Mouse (Mus musculus) liver, postnatal 0 days (tissue): ENCODE results near the gene Cbfa2t3. TPM values are rescaled to one million over a fixed set of nuclear protein-coding genes. Genes with fewer than 3 reads are reported as not detected.
A peak's percentile ranks its signal among the peaks of the same experiment; 100 is the strongest.

ENCODE experiments used
- ATAC-seq: fragments of 200-750 bp; cut with Nextera tagmentation; 2 replicates; pipeline ENCODE4 v1.8.0; 2017; ENCODE audit warnings: mild to moderate bottlenecking, moderate library complexity
- DNase-seq: peaks from one replicate; pipeline ENCODE4 v3.0.0-alpha.2; 2016
- H3K27ac ChIP-seq: fragments of 300-500 bp; sonication (generic); 2 replicates; pipeline ENCODE4 v1.5.1; 2014; ENCODE audit warnings: antibody characterized with exemption, moderate library complexity, mild to moderate bottlenecking, low read depth
- H3K27me3 ChIP-seq: fragments of 300-500 bp; sonication (generic); 2 replicates; pipeline ENCODE4 v1.6.1; 2014; ENCODE audit warnings: low read length, control low read depth, mixed read lengths; ENCODE audit not compliant: insufficient read depth
- H3K36me3 ChIP-seq: fragments of 300-500 bp; sonication (generic); replicated peaks from 2 replicates; pipeline ENCODE4 v1.6.1; 2014; ENCODE audit warnings: mild to moderate bottlenecking, control low read depth, low read length, moderate library complexity, mixed read lengths; ENCODE audit not compliant: insufficient read depth
- H3K4me1 ChIP-seq: fragments of 300-500 bp; sonication (generic); 2 replicates; pipeline ENCODE4 v1.6.1; 2014; ENCODE audit warnings: antibody characterized with exemption, mild to moderate bottlenecking, control low read depth; ENCODE audit not compliant: insufficient read depth
- H3K4me2 ChIP-seq: fragments of 300-500 bp; sonication (generic); 2 replicates; pipeline ENCODE4 v1.6.1; 2014; ENCODE audit warnings: low read depth, mild to moderate bottlenecking, low read length, moderate library complexity, mixed read lengths
- H3K4me3 ChIP-seq: fragments of 300-500 bp; sonication (generic); 2 replicates; pipeline ENCODE4 v1.5.1; 2014; ENCODE audit warnings: low read depth, low read length
- H3K9ac ChIP-seq: fragments of 300-500 bp; sonication (generic); replicated peaks from 2 replicates; pipeline ENCODE4 v1.6.1; 2014; ENCODE audit warnings: mild to moderate bottlenecking, moderate library complexity
- H3K9me3 ChIP-seq: fragments of 300-500 bp; sonication (generic); 2 replicates; pipeline ENCODE4 v1.6.1; 2016; ENCODE audit warnings: mild to moderate bottlenecking, control low read depth, low read length, mixed read lengths
- CTCF ChIP-seq: sonication (generic); IDR thresholded peaks from 2 replicates; pipeline ENCODE4 v1.5.1; 2016; ENCODE audit warnings: antibody characterized with exemption, low read depth
- EP300 ChIP-seq: IDR thresholded peaks from 2 replicates; pipeline ENCODE4 v1.6.1; 2016; ENCODE audit warnings: antibody characterized with exemption, low read depth, mild to moderate bottlenecking
- WGBS: fragments of 180-500 bp; shearing (Covaris S2); extraction: QIAGEN DNeasy Blood & Tissue Kit; methylation state at CpG from one replicate; pipeline ENCODE4 v1.1.7; 2014; ENCODE audit not compliant: insufficient replicate concordance; 5-methylcytosine and 5-hydroxymethylcytosine counted together
- polyA plus RNA-seq: library from polyadenylated mRNA; unstranded; fragments of >200 nt; fragmentation: Nextera tagmentation; extraction: Ambion mirVana; gene quantifications from 2 replicates; pipeline ENCODE4 v1.2.1, GENCODE M21; 2015

The Cbfa2t3 gene
- polyA plus RNA-seq: 2.1 and 2.4 TPM in 2 replicates

DNA sequence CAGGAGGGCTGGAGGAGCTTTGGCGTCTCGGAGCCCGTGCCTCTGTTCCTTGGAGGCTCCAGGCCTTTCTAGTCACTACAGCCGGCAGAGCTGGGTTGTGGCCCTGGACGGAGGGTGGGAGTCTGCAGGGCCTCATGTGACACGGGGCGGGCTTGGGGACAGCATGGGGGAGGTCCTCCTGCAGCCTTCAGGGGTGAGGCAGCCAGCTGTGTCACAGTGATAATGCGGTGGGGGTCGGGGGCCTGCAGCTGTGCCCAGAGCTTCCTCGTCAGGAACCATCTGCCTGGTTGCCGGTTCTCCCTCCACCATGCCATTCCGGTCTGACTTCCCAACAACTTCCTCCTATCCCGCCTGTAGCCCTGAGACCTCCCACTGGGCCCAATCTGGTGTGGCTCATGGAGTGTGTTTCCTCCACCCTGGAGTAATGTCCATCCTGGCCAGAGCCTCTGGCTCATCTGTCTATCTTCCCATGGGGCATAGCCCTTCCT is at the start of gene Cbfa2t3:
Gene Cbfa2t3, minus strand, starts transcription at position 105 of the 488 bp plus-strand sequence.
- peaks cover 81% of the 10 kb centered on the region for H3K4me1 ChIP-seq
- peak within 1 kb of the TSS; percentile 60 for H3K9ac ChIP-seq
- peak within 1 kb of the TSS; percentile 77 for H3K27ac ChIP-seq
- DNase-seq (peak; percentile 75), ATAC-seq (peak; percentile 25)
- no peaks in the 10 kb centered on the region for H3K9me3 ChIP-seq
- H3K27me3 ChIP-seq: 0 out of 2 replicates have a peak, but pooled peaks cover 7% of the 10 kb centered on the region
- WGBS: 11% methylated on average over 13 of the region's 13 CpGs
- TF ChIP-seq EP300 (peak; percentile 73), CTCF (no peak)
- peak within 1 kb of the TSS; percentile 83 for H3K4me2 ChIP-seq
- no peaks in the 10 kb centered on the region for H3K36me3 ChIP-seq
- H3K4me3 ChIP-seq: peak within 1 kb of the TSS; percentile 49

DNA sequence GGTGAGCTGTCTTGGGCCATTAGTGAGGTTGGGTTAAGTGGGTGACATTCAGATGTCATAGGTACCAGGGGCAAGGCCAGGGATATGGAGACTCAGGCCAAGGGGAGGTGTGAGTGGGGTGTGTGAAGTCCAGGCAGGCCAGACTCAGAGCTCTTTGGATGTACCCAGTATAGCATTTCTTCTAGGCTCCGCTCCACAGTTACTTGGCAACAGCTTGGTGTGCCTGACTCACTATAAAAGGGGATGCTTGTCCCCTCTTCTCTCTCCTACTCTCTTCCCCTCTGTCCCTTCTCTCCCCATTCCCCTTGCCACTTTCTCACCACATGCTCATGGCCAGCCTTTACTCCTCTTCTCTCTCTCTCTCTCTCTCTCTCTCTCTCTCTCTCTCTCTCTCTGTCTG is 48.9 kb upstream of the Cbfa2t3 start:
- DNase-seq (no peak), ATAC-seq (no peak)
- Histone ChIP-seq H3K4me1 (no peaks in the 10 kb centered on the region), H3K4me2 (no peak overlapping the region), H3K9me3 (no peaks in the 10 kb centered on the region), H3K9ac (no peak overlapping the region), H3K36me3 (no peaks in the 10 kb centered on the region), H3K27me3 (peaks cover 25% of the 10 kb centered on the region; the same call in 1 of the 2 replicates), H3K4me3 (no peak overlapping the region), H3K27ac (no peak overlapping the region)
- no peak for TF ChIP-seq EP300
- TF ChIP-seq CTCF: no peak
- 73% methylated on average over 1 of the region's 1 CpGs for WGBS

DNA sequence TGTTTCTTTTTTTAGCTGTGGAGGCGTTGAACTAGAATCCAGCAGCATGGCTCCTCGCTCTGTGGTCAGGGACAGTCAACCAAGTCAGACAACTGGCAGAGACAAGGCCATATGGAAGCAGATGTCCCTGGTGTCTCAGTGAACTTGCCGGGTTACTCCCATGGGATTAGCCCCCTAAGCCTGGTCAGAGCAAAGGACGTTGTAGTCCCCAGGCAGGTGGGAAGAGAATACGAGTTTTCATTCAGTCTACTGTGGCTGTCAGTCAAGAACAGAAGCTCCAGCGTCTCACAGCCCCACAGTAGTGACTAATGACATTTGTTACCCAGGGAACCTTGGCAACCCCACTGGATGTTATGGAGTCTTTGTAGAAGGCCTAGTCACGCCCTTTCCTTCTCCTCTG is 47.5 kb upstream of the Cbfa2t3 start:
- DNase-seq (no peak), ATAC-seq (no peak)
- no peak overlapping the region for H3K4me2 ChIP-seq
- no peak overlapping the region for H3K27ac ChIP-seq
- peaks cover 37% of the 10 kb centered on the region; the same call in 1 of the 2 replicates for H3K27me3 ChIP-seq
- TF ChIP-seq CTCF (no peak), EP300 (no peak)
- H3K9ac ChIP-seq: no peak overlapping the region
- H3K9me3 ChIP-seq: no peaks in the 10 kb centered on the region
- H3K4me1 ChIP-seq: no peaks in the 10 kb centered on the region
- no peaks in the 10 kb centered on the region for H3K36me3 ChIP-seq
- H3K4me3 ChIP-seq: no peak overlapping the region
- 49% methylated on average over 7 of the region's 7 CpGs for WGBS

DNA sequence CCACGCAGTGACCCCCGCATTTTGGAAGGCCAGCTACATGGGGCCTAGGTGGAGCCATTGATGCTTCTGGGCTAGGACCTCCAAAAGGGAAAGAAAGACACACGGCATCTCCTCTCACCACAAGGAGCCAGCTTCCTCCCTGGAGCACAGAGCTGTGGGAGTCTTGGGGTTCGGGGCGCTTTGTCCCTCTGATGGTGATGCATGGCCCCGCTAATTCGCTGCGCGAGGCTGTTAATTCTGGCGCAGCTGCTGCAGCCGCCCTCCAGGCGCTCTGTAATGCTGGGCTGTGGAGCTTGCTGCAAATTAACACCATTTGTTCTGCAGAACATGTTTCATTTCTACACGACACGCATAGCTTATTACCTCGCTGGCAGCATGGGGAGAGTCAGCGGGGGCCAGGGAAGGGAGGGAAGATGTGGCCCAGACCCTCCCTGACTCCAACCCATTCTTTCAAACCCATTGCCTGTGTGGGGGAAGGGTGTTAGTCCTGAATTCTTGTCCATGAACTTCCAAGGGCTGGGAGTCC is 46.9 kb upstream of the Cbfa2t3 start:
- no peak overlapping the region for H3K9ac ChIP-seq
- H3K27me3 ChIP-seq: peaks cover 42% of the 10 kb centered on the region
- ATAC-seq: no peak
- H3K27ac ChIP-seq: no peak overlapping the region
- no peak overlapping the region for H3K4me3 ChIP-seq
- no peaks in the 10 kb centered on the region for H3K9me3 ChIP-seq
- DNase-seq: no peak
- no peaks in the 10 kb centered on the region for H3K4me1 ChIP-seq
- H3K4me2 ChIP-seq: no peak overlapping the region
- 58% methylated on average over 16 of the region's 16 CpGs for WGBS
- no peak for TF ChIP-seq CTCF
- no peak for TF ChIP-seq EP300
- no peaks in the 10 kb centered on the region for H3K36me3 ChIP-seq

DNA sequence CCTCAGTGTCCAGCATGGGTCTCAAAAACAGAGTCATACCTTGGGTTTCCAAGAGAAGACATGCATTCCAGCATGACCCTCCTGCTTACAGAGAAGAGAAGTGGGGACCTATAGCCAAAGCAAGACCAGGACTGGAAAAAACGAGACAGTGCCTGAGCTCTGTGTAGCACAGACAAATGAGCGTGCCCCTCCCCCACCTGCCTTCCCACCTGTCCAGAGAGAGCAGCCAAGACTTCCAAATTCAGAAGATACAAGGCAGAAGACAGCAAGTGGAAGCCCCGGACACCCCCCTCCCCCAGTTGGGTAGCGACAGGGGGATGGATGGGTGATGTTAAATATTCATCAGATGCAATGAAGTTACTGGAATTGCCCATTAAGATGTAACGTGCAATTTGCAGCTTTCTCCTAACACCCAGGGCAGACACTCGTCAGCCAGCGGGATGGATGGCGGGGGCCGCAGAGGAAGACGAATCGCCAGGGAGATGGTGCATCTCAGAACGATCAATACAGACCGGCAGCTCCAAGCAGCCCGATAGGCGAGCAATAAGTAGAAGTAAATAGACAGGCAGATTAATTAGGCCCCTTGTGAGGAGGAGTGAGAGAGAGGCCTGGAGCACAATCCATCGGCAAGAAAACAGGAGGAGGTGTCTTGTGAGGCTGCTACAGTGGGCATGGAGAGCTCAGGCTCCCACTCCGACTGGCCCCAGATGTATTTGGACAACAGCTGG is 46.3 kb upstream of the Cbfa2t3 start:
- Histone ChIP-seq H3K4me2 (no peak overlapping the region), H3K4me1 (peaks cover 4% of the 10 kb centered on the region; the same call in 1 of the 2 replicates), H3K27ac (no peak overlapping the region), H3K27me3 (peaks cover 44% of the 10 kb centered on the region), H3K9ac (no peak overlapping the region), H3K36me3 (no peaks in the 10 kb centered on the region), H3K9me3 (no peaks in the 10 kb centered on the region), H3K4me3 (no peak overlapping the region)
- TF ChIP-seq CTCF (no peak), EP300 (no peak)
- no peak for ATAC-seq
- 47% methylated on average over 17 of the region's 17 CpGs for WGBS
- no peak for DNase-seq

DNA sequence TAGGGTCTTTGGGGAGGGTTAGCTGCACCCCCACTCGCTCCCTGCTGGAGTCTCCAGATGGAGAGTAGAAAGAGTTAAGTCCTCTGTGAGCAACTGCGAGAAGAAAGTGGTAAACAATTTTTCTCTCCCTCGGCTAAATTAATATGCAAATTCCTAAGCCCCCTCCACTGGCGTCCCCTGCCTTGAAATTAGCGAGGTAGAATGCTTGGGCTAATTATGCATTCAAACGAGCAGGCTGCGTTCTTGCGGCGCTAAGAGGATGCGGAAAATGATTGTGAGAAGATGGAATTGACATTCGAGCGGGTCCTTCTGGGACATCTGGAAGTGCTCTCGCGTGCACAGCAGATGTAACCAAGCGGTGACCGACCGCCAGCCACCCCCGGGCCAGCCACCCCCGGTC is 43.6 kb upstream of the Cbfa2t3 start:
- ATAC-seq (no peak), DNase-seq (no peak)
- WGBS: 50% methylated on average over 19 of the region's 19 CpGs
- no peak overlapping the region for H3K9ac ChIP-seq
- TF ChIP-seq CTCF (no peak), EP300 (no peak)
- H3K36me3 ChIP-seq: no peaks in the 10 kb centered on the region
- peaks cover 6% of the 10 kb centered on the region; the same call in 1 of the 2 replicates for H3K4me1 ChIP-seq
- no peak overlapping the region for H3K27ac ChIP-seq
- no peak overlapping the region for H3K4me2 ChIP-seq
- H3K9me3 ChIP-seq: no peaks in the 10 kb centered on the region
- no peak overlapping the region for H3K4me3 ChIP-seq
- peaks cover 51% of the 10 kb centered on the region for H3K27me3 ChIP-seq
